Mouse (Mus musculus): ENCODE results near the gene Dgkg. TPM values are rescaled to one million over a fixed set of nuclear protein-coding genes. Genes with fewer than 3 reads are reported as not detected.
A peak's percentile ranks its signal among the peaks of the same experiment; 100 is the strongest.

Gene Dgkg
- polyA plus RNA-seq, 1 experiment from 2014 or later = 2.1 TPM

DNA sequence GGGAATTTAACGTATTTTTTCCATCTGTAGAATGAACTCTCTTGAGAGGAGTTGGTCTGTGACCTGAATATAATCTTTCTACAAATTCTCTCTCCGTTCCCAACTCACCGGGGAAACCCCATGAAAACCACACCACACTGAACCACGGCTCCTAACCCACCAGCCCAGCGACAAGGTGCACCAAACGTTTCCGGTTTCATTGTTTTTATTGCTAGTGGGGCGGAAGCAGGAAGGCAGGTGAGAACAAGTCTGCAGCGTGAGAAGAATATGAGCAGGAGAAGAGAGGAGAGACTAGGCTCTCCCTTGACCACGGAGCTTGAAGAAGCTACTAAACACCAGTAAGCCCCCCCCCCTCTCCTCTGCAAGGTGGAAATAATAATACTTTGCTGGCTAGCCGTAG lies 190.6 kb downstream of the Dgkg start:
- no peak overlapping the region for H3K4me2 ChIP-seq (ENCODE audit: low read depth, low read length)
- 69% methylated on average over 11 of the region's 11 CpGs for WGBS
- no peak overlapping the region for H3K27ac ChIP-seq (ENCODE audit: low read length)
- no peak overlapping the region for H3K4me3 ChIP-seq (replicated peaks; ENCODE audit: low read length)
- H3K4me1 ChIP-seq (ENCODE audit: control insufficient read depth, insufficient read depth, low read length) = peaks cover 2% of the 10 kb centered on the region; the same call in 1 of the 2 replicates
- H3K9ac ChIP-seq (ENCODE audit: low read length) = no peak overlapping the region
- no peaks in the 10 kb centered on the region for H3K9me3 ChIP-seq (replicated peaks; ENCODE audit: control insufficient read depth, low read length)
- H3K27me3 ChIP-seq (ENCODE audit: control insufficient read depth, insufficient read depth, low read length) = no peaks in the 10 kb centered on the region
- no peak for ATAC-seq (ENCODE audit: insufficient read depth, low FRiP score)
- H3K36me3 ChIP-seq (ENCODE audit: control insufficient read depth, insufficient read depth, low read length) = no peaks in the 10 kb centered on the region

DNA sequence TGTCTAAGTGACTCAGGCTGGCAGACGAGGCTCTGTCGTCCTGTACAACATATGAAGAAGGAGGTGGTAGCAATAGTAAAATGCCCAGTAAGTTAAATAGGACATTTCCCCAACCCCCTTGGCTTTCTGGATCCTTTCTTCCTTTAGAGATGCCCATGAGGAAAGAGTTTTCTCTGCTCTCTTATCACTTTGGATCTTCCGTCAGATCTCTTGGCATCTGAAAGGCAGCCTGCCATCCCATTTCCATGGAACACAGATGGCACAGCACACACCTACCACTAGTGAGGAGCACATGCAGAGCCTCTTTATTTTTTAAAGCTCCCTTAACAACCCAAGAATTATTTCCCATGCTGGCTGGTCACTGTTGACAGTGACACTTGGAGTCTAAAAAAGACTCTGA lies 194.8 kb downstream of the Dgkg start:
- H3K9ac ChIP-seq (ENCODE audit: low read length) = no peak overlapping the region
- no peak for ATAC-seq (ENCODE audit: insufficient read depth, low FRiP score)
- 89% methylated on average over 3 of the region's 3 CpGs for WGBS
- H3K27ac ChIP-seq (ENCODE audit: low read length) = no peak overlapping the region
- H3K27me3 ChIP-seq (ENCODE audit: control insufficient read depth, insufficient read depth, low read length) = no peaks in the 10 kb centered on the region
- H3K36me3 ChIP-seq (ENCODE audit: control insufficient read depth, insufficient read depth, low read length) = no peaks in the 10 kb centered on the region
- no peak overlapping the region for H3K4me3 ChIP-seq (replicated peaks; ENCODE audit: low read length)
- H3K4me2 ChIP-seq (ENCODE audit: low read depth, low read length) = no peak overlapping the region
- no peaks in the 10 kb centered on the region for H3K9me3 ChIP-seq (replicated peaks; ENCODE audit: control insufficient read depth, low read length)
- no peaks in the 10 kb centered on the region for H3K4me1 ChIP-seq (ENCODE audit: control insufficient read depth, insufficient read depth, low read length)

DNA sequence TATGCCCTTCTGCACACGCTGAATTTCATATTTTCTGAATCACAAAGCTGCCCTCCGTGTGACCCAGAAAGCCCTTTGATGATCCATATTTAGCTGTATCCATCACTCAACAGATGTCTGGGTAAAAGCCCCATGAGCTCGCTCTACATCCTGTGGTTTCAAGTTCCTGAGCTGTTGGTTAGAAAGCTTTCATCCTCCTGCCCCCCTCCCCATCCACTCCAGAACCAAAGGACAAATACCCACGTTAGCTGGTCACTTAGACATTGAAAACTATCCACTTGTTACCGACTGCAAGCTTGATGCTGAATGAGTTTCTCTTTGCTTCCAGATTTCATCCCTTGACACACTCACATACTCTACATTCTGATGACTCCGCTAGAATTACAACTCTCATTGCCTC lies 195.3 kb downstream of the Dgkg start:
- Histone ChIP-seq H3K4me3 (replicated peaks; ENCODE audit: low read length) (no peak overlapping the region), H3K9ac (ENCODE audit: low read length) (no peak overlapping the region), H3K4me2 (ENCODE audit: low read depth, low read length) (no peak overlapping the region), H3K27ac (ENCODE audit: low read length) (no peak overlapping the region), H3K4me1 (ENCODE audit: control insufficient read depth, insufficient read depth, low read length) (no peaks in the 10 kb centered on the region), H3K36me3 (ENCODE audit: control insufficient read depth, insufficient read depth, low read length) (no peaks in the 10 kb centered on the region), H3K9me3 (replicated peaks; ENCODE audit: control insufficient read depth, low read length) (no peaks in the 10 kb centered on the region), H3K27me3 (ENCODE audit: control insufficient read depth, insufficient read depth, low read length) (no peaks in the 10 kb centered on the region)
- 52% methylated on average over 6 of the region's 6 CpGs for WGBS
- ATAC-seq (ENCODE audit: insufficient read depth, low FRiP score) = no peak

DNA sequence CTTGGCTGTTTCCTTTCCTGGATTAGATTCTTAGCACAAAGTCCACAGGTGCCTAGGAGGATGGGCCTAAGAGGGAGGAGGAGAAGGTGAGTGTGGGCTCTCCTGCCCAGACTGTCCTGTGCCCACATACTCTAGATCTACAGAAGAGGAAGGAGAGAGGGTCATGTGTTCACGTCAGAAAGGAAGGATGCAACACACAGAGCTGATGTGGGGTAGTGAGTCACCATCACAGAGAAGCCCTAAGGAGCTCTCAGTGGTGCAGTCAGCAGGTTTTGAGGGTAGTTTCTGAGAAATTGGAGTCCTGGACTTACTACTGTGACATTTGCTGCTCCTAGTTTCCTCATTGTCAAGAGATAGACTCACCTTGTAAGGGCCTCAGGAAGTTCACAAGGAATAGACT lies 196.1 kb downstream of the Dgkg start:
- Histone ChIP-seq H3K9me3 (replicated peaks; ENCODE audit: control insufficient read depth, low read length) (no peaks in the 10 kb centered on the region), H3K36me3 (ENCODE audit: control insufficient read depth, insufficient read depth, low read length) (no peaks in the 10 kb centered on the region), H3K27me3 (ENCODE audit: control insufficient read depth, insufficient read depth, low read length) (no peaks in the 10 kb centered on the region), H3K9ac (ENCODE audit: low read length) (no peak overlapping the region), H3K4me1 (ENCODE audit: control insufficient read depth, insufficient read depth, low read length) (no peaks in the 10 kb centered on the region), H3K27ac (ENCODE audit: low read length) (no peak overlapping the region), H3K4me3 (replicated peaks; ENCODE audit: low read length) (no peak overlapping the region), H3K4me2 (ENCODE audit: low read depth, low read length) (no peak overlapping the region)
- 73% methylated on average over 1 of the region's 1 CpGs for WGBS
- no peak for ATAC-seq (ENCODE audit: insufficient read depth, low FRiP score)

DNA sequence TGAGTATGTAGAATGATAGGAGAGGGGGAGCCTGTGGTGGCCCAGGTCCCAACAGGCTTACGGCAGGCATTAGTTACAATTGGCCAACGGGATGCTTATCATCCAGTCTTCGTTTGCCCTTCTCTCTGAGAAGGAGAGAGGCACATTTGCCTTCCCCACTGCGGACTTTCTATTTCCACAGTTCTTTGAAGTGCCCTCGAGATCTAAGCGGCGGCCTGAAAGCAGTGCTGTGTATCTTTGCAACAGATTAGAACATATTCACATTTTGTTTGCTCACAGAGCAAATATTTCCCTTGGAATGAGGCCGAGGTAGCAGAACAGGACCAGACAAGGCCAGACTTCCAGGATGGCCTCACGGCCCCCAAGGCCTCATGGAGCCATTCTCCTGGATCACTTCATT lies 204.9 kb downstream of the Dgkg start:
- no peaks in the 10 kb centered on the region for H3K36me3 ChIP-seq (ENCODE audit: control insufficient read depth, insufficient read depth, low read length)
- H3K27ac ChIP-seq (ENCODE audit: low read length) = no peak overlapping the region
- H3K4me3 ChIP-seq (replicated peaks; ENCODE audit: low read length) = no peak overlapping the region
- H3K9me3 ChIP-seq (replicated peaks; ENCODE audit: control insufficient read depth, low read length) = no peaks in the 10 kb centered on the region
- H3K9ac ChIP-seq (ENCODE audit: low read length) = no peak overlapping the region
- H3K4me1 ChIP-seq (ENCODE audit: control insufficient read depth, insufficient read depth, low read length) = no peaks in the 10 kb centered on the region
- WGBS = 63% methylated on average over 9 of the region's 9 CpGs
- peak; percentile 78 for ATAC-seq (ENCODE audit: insufficient read depth, low FRiP score)
- no peaks in the 10 kb centered on the region for H3K27me3 ChIP-seq (ENCODE audit: control insufficient read depth, insufficient read depth, low read length)
- no peak overlapping the region for H3K4me2 ChIP-seq (ENCODE audit: low read depth, low read length)

DNA sequence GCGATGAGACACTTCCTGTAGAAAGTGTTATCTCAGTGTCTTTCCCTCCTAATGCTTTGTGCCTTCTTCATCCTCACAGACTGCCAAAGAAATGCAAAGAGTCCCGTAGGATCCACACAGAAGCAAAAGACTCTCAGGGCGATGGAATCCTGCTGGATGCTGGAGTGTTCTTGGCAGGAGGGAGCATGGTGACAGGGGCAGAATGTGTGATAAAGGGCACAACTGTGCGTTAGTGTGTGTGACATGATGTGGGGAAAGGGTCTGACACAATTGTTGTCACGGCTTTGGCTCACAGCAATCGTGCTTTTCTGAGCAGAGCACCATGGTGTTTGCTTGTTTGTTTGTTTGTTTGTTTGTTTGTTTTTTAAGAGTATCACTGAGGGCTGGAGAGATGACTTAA lies 208.9 kb downstream of the Dgkg start:
- no peaks in the 10 kb centered on the region for H3K4me1 ChIP-seq (ENCODE audit: control insufficient read depth, insufficient read depth, low read length)
- H3K27ac ChIP-seq (ENCODE audit: low read length) = no peak overlapping the region
- H3K4me2 ChIP-seq (ENCODE audit: low read depth, low read length) = no peak overlapping the region
- H3K27me3 ChIP-seq (ENCODE audit: control insufficient read depth, insufficient read depth, low read length) = no peaks in the 10 kb centered on the region
- no peak overlapping the region for H3K9ac ChIP-seq (ENCODE audit: low read length)
- no peak for ATAC-seq (ENCODE audit: insufficient read depth, low FRiP score)
- no peak overlapping the region for H3K4me3 ChIP-seq (replicated peaks; ENCODE audit: low read length)
- no peaks in the 10 kb centered on the region for H3K36me3 ChIP-seq (ENCODE audit: control insufficient read depth, insufficient read depth, low read length)
- no peaks in the 10 kb centered on the region for H3K9me3 ChIP-seq (replicated peaks; ENCODE audit: control insufficient read depth, low read length)
- 81% methylated on average over 6 of the region's 6 CpGs for WGBS

DNA sequence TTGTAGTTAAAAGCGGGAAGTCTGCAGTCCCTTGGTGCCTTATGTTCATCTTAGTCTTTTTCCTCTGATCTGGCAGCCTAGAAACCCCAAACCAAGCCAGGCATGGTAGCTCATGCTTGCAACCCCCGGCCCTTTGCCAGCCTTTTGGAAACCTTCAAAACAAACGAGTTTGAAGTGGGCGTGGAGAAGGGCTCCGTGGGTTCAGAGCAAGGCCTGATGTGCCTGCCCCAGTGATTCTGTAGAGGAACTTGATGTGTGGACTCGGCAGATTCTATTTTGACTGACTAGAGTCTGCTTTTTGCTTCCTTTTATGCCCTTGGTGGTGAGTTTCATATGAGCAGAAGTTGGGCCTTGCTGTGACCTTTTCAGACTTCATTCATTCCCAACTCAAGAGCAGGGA lies 212.2 kb downstream of the Dgkg start:
- no peak for ATAC-seq (ENCODE audit: insufficient read depth, low FRiP score)
- WGBS = 59% methylated on average over 6 of the region's 6 CpGs

DNA sequence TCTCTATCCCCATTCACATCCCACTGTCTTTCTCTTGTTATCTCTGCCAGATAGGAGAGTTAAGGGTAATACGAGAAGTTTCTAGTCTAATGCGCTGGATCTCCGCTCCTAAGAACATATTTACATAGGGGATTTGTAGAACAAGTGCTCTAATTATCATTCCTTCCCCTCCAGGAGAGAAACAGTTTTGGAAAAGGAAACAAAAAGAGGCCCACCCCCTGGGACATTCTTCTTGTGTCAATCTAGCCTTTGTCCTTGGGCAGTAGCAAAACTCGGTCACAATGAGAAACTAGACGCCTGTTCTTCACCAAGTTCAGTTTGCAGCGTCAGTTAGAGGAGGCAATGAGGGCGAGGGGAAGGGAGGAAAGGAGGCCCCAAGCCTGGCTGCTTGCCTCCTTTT lies 214.8 kb downstream of the Dgkg start:
- Histone ChIP-seq H3K27me3 (ENCODE audit: control insufficient read depth, insufficient read depth, low read length) (peaks cover 7% of the 10 kb centered on the region), H3K9ac (ENCODE audit: low read length) (no peak overlapping the region), H3K4me3 (replicated peaks; ENCODE audit: low read length) (no peak overlapping the region), H3K4me1 (ENCODE audit: control insufficient read depth, insufficient read depth, low read length) (peaks cover 16% of the 10 kb centered on the region), H3K27ac (ENCODE audit: low read length) (no peak overlapping the region), H3K9me3 (replicated peaks; ENCODE audit: control insufficient read depth, low read length) (no peaks in the 10 kb centered on the region), H3K36me3 (ENCODE audit: control insufficient read depth, insufficient read depth, low read length) (no peaks in the 10 kb centered on the region), H3K4me2 (ENCODE audit: low read depth, low read length) (no peak overlapping the region)
- 66% methylated on average over 7 of the region's 7 CpGs for WGBS
- ATAC-seq (ENCODE audit: insufficient read depth, low FRiP score) = no peak

More for the DNA sequence above, 212.2 kb downstream of the Dgkg start:
- Histone ChIP-seq H3K9ac (ENCODE audit: low read length) (no peak overlapping the region), H3K9me3 (replicated peaks; ENCODE audit: control insufficient read depth, low read length) (no peaks in the 10 kb centered on the region), H3K27me3 (ENCODE audit: control insufficient read depth, insufficient read depth, low read length) (peaks cover 7% of the 10 kb centered on the region), H3K4me3 (replicated peaks; ENCODE audit: low read length) (no peak overlapping the region), H3K36me3 (ENCODE audit: control insufficient read depth, insufficient read depth, low read length) (no peaks in the 10 kb centered on the region), H3K4me2 (ENCODE audit: low read depth, low read length) (no peak overlapping the region), H3K4me1 (ENCODE audit: control insufficient read depth, insufficient read depth, low read length) (peaks cover 13% of the 10 kb centered on the region), H3K27ac (ENCODE audit: low read length) (no peak overlapping the region)

DNA sequence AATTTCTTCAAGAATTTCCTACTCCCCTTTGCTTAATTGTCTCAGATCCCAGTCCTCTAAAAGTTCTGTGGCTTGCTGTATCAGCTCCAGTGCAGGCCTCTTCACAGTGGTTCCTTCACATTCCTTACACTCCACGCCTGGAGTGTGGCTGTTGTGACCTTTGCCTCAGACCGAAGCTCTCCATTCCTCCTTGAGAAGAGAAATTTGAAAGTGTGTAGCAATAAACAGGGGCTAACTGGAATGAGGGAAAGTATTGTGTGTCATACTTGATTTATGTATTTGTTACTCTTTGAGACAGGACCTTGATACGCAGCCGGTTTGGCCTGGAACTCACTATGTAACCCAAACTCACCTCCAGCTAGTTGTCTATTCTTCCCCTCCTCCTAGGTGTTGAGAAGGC lies 215.7 kb downstream of the Dgkg start:
- Histone ChIP-seq H3K4me3 (replicated peaks; ENCODE audit: low read length) (no peak overlapping the region), H3K27ac (ENCODE audit: low read length) (no peak overlapping the region)
- whole genome bisulfite sequencing = 72% methylated on average over 4 of the region's 4 CpGs

DNA sequence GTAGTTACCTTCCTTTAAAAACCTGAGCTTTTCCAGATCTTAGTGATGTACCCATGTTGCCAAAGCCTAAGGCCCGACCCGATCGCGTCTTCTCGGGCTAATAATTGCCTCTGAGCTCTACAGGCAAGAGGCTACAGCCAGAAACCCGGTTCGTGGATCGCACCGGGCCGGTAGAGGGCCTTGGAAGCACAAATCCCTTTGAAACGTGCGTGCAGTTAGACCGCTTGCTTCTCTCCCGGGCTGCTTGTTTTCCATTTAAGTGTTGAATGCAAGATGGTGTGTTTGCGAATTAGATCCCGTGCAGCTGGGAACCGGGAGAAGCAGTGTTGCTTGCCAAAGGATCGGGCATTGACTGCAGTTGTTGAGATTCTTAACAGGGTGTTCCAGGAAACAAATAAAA lies 216.8 kb downstream of the Dgkg start:
- no peak for ATAC-seq (ENCODE audit: insufficient read depth, low FRiP score)

More for the DNA sequence above, 215.7 kb downstream of the Dgkg start:
- no peak overlapping the region for H3K9ac ChIP-seq (ENCODE audit: low read length)
- no peaks in the 10 kb centered on the region for H3K9me3 ChIP-seq (replicated peaks; ENCODE audit: control insufficient read depth, low read length)
- H3K36me3 ChIP-seq (ENCODE audit: control insufficient read depth, insufficient read depth, low read length) = no peaks in the 10 kb centered on the region
- no peak overlapping the region for H3K4me2 ChIP-seq (ENCODE audit: low read depth, low read length)
- peaks cover 16% of the 10 kb centered on the region for H3K4me1 ChIP-seq (ENCODE audit: control insufficient read depth, insufficient read depth, low read length)
- ATAC-seq (ENCODE audit: insufficient read depth, low FRiP score) = no peak
- peaks cover 7% of the 10 kb centered on the region for H3K27me3 ChIP-seq (ENCODE audit: control insufficient read depth, insufficient read depth, low read length)

More for the DNA sequence above, 216.8 kb downstream of the Dgkg start:
- Histone ChIP-seq H3K9ac (ENCODE audit: low read length) (peak overlapping the region; percentile 70), H3K4me1 (ENCODE audit: control insufficient read depth, insufficient read depth, low read length) (peaks cover 16% of the 10 kb centered on the region), H3K9me3 (replicated peaks; ENCODE audit: control insufficient read depth, low read length) (no peaks in the 10 kb centered on the region), H3K27ac (ENCODE audit: low read length) (peak overlapping the region; percentile 87), H3K36me3 (ENCODE audit: control insufficient read depth, insufficient read depth, low read length) (no peaks in the 10 kb centered on the region), H3K27me3 (ENCODE audit: control insufficient read depth, insufficient read depth, low read length) (peaks cover 7% of the 10 kb centered on the region), H3K4me3 (replicated peaks; ENCODE audit: low read length) (peak overlapping the region; percentile 47), H3K4me2 (ENCODE audit: low read depth, low read length) (peak overlapping the region; percentile 83)
- WGBS = under 1% methylated on average over 18 of the region's 18 CpGs
